Mouse (Mus musculus): ENCODE results near the gene Rap2a. TPM values are rescaled to one million over a fixed set of nuclear protein-coding genes. Genes with fewer than 3 reads are reported as not detected.

Rap2a gene
- polyA plus RNA-seq, 1 experiment, result 31.0 TPM

GRCm38 (mm10) chr14:120463938-120464727 is 14.1 kb upstream of the Rap2a start:
- TF ChIP-seq POLR2A (IDR thresholded peaks at IDR 0.05; ENCODE audit: low read depth, low read length), result no peak
- TF ChIP-seq CTCF (IDR thresholded peaks at IDR 0.05; ENCODE audit: borderline replicate concordance, insufficient read depth, low read length), result no peak
- peaks cover 2% of the 10 kb centered on the region; the same call in 1 of the 2 replicates for H3K4me1 ChIP-seq (ENCODE audit: control insufficient read depth, insufficient read depth, low read length)

GRCm38 (mm10) chr14:120466816-120467215 is 11.4 kb upstream of the Rap2a start:
- Histone ChIP-seq H3K4me3 (ENCODE audit: insufficient read depth, low read length) (no peak overlapping the region), H3K4me1 (ENCODE audit: control insufficient read depth, insufficient read depth, low read length) (peaks cover 6% of the 10 kb centered on the region; the same call in 1 of the 2 replicates), H3K27ac (ENCODE audit: insufficient read depth, low read length) (no peak overlapping the region)
- no peak for TF ChIP-seq CTCF (IDR thresholded peaks at IDR 0.05; ENCODE audit: borderline replicate concordance, insufficient read depth, low read length)
- no peak for TF ChIP-seq POLR2A (IDR thresholded peaks at IDR 0.05; ENCODE audit: low read depth, low read length)

More at GRCm38 (mm10) chr14:120463938-120464727, 14.1 kb upstream of the Rap2a start:
- Histone ChIP-seq H3K4me3 (ENCODE audit: insufficient read depth, low read length) (no peak overlapping the region), H3K27ac (ENCODE audit: insufficient read depth, low read length) (no peak overlapping the region)

- no peak overlapping the region for H3K27ac ChIP-seq (ENCODE audit: insufficient read depth, low read length)
- peaks cover 6% of the 10 kb centered on the region; the same call in 1 of the 2 replicates for H3K4me1 ChIP-seq (ENCODE audit: control insufficient read depth, insufficient read depth, low read length)
- H3K4me3 ChIP-seq (ENCODE audit: insufficient read depth, low read length), result no peak overlapping the region
- no peak for TF ChIP-seq POLR2A (IDR thresholded peaks at IDR 0.05; ENCODE audit: low read depth, low read length)
- TF ChIP-seq CTCF (IDR thresholded peaks at IDR 0.05; ENCODE audit: borderline replicate concordance, insufficient read depth, low read length), result no peak
Measured at GRCm38 (mm10) chr14:120469126-120469790, 9.0 kb upstream of the Rap2a start.

- H3K4me1 ChIP-seq (ENCODE audit: control insufficient read depth, insufficient read depth, low read length), result peaks cover 7% of the 10 kb centered on the region; the same call in 1 of the 2 replicates
- 0 out of 2 replicates have a peak overlapping the region, but pooled peaks have one; percentile 3 for H3K4me3 ChIP-seq (ENCODE audit: insufficient read depth, low read length)
- no peak for TF ChIP-seq CTCF (IDR thresholded peaks at IDR 0.05; ENCODE audit: borderline replicate concordance, insufficient read depth, low read length)
- no peak for TF ChIP-seq POLR2A (IDR thresholded peaks at IDR 0.05; ENCODE audit: low read depth, low read length)
- peak overlapping the region; percentile 32; the same call in 1 of the 2 replicates for H3K27ac ChIP-seq (ENCODE audit: insufficient read depth, low read length)
Measured at GRCm38 (mm10) chr14:120476186-120476697, 2.0 kb upstream of the Rap2a start.

- TF ChIP-seq CTCF (IDR thresholded peaks at IDR 0.05; ENCODE audit: borderline replicate concordance, insufficient read depth, low read length) (no peak), POLR2A (IDR thresholded peaks at IDR 0.05; ENCODE audit: low read depth, low read length) (peak; percentile 96)
Measured at GRCm38 (mm10) chr14:120477288-120477981, 809 bp upstream of the Rap2a start.

GRCm38 (mm10) chr14:120478641-120479341 is 547 bp downstream of the Rap2a start:
- H3K4me3 ChIP-seq (ENCODE audit: insufficient read depth, low read length), result peak overlapping the region; percentile 70
- peak overlapping the region; percentile 32 for H3K27ac ChIP-seq (ENCODE audit: insufficient read depth, low read length)
- H3K4me1 ChIP-seq (ENCODE audit: control insufficient read depth, insufficient read depth, low read length), result peaks cover 7% of the 10 kb centered on the region; the same call in 1 of the 2 replicates
- no peak for TF ChIP-seq POLR2A (IDR thresholded peaks at IDR 0.05; ENCODE audit: low read depth, low read length)
- TF ChIP-seq CTCF (IDR thresholded peaks at IDR 0.05; ENCODE audit: borderline replicate concordance, insufficient read depth, low read length), result no peak

More at GRCm38 (mm10) chr14:120477288-120477981, 809 bp upstream of the Rap2a start:
- peak overlapping the region; percentile 94 for H3K27ac ChIP-seq (ENCODE audit: insufficient read depth, low read length)
- peak overlapping the region; percentile 62 for H3K4me3 ChIP-seq (ENCODE audit: insufficient read depth, low read length)
- peaks cover 7% of the 10 kb centered on the region; the same call in 1 of the 2 replicates for H3K4me1 ChIP-seq (ENCODE audit: control insufficient read depth, insufficient read depth, low read length)

GRCm38 (mm10) chr14:120480341-120480900 is 2.2 kb downstream of the Rap2a start:
- Histone ChIP-seq H3K4me3 (ENCODE audit: insufficient read depth, low read length) (peak overlapping the region; percentile 13; the same call in 1 of the 2 replicates), H3K4me1 (ENCODE audit: control insufficient read depth, insufficient read depth, low read length) (peaks cover 7% of the 10 kb centered on the region; the same call in 1 of the 2 replicates), H3K27ac (ENCODE audit: insufficient read depth, low read length) (no peak overlapping the region)
- no peak for TF ChIP-seq POLR2A (IDR thresholded peaks at IDR 0.05; ENCODE audit: low read depth, low read length)
- no peak for TF ChIP-seq CTCF (IDR thresholded peaks at IDR 0.05; ENCODE audit: borderline replicate concordance, insufficient read depth, low read length)

GRCm38 (mm10) chr14:120480927-120481326 is 2.7 kb downstream of the Rap2a start:
- TF ChIP-seq POLR2A (IDR thresholded peaks at IDR 0.05; ENCODE audit: low read depth, low read length) (no peak), CTCF (IDR thresholded peaks at IDR 0.05; ENCODE audit: borderline replicate concordance, insufficient read depth, low read length) (no peak)
- peaks cover 7% of the 10 kb centered on the region; the same call in 1 of the 2 replicates for H3K4me1 ChIP-seq (ENCODE audit: control insufficient read depth, insufficient read depth, low read length)
- no peak overlapping the region for H3K27ac ChIP-seq (ENCODE audit: insufficient read depth, low read length)
- no peak overlapping the region for H3K4me3 ChIP-seq (ENCODE audit: insufficient read depth, low read length)

Data from embryonic fibroblast, embryonic 13.5 days (primary cell).